Mouse (Mus musculus): ENCODE measurements at regions not wholly inside any gene's neighbourhood (a gene's known extent, or its start where the extent isn't known, plus 50 kb on each side); places are given as distances from the start of the nearest gene placed in this dataset.

DNA sequence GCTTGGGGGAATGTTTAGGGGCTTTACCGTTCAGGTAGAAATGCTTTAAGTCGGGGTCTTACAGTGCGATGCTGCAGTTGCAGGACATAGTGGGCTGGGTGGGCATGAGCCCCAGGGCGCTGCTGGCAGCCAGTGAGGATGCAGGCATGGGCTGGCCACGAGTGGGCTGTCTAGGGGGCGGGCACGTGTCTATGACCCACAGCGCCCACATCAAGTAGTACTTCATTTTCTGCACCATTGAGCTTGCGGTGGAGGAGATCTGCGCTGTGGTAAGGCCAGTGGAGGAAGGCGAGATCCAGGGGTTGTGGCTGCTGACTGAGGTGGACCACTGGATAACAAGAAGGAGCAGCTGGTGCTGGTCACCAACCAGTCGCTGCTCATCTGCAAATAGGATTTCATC is 52.4 kb upstream of the Olfr291 start:
- no peak for DNase-seq

DNA sequence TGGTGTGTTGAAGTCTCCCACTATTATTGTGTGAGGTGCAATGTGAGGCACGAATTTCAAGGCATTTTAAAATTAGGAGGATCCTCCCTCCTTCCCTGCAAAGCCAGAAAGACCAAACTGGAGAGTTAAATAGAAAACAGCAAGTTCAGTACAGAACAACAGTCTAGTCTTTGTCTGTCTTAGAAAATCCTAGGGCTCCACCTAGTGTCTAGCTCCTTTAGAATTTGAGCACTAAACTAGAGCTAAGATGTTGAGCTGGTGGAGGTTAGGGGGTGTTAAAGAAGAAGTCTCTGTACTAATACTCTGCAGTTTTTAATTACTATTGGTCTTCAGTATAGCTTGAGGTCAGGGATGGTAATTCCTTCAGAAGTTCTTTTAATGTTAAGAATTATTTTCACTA is 58.7 kb upstream of the Olfr291 start:
- DNase-seq: no peak

DNA sequence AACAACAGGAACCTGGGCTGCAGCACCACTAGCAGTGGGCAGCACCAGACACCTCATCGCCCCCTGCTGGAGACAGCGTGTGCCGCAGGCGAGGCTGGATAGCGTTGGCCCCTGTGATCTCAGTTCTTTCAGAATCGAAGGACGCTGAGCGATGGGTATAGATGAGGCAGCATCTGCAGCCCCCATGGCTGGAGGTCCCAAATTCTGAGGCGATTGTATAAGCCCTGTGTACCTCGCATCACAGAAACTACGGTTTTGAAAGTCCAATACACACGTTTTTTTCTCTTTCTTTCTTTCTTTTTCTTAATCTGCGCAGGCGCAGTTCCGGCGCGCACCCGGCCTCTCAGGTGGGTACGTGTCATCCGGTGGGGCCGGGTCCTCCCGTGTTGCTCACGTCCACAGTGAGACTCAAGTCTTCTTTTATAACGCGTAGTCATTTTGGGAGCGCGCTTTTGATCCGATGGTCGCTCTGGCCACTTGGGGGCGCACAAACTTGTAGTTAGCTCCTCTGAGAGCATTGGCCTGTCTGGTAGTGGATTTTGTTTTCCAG is 74.0 kb upstream of the Olfr291 start:
- DNase-seq: peak; percentile 61 to 84

DNA sequence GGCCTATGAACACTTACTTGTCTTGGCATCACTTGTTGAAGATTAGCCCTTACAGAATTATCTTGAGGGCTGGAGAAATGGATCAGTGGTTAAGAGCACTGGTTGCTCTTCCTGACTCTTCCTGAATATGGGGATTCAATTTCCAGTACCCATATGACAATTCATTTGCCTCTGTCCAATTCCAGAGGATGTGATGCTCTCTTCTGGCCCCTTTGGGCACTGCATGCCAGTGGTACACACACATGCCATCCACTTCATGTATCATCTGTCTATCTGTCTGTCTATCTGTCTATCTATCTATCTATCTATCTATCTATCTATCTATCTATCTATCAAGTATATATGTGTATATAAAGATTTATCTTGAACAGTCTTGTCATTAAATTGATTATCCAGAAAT is 75.7 kb upstream of the Olfr291 start:
- DNase-seq: no peak

DNA sequence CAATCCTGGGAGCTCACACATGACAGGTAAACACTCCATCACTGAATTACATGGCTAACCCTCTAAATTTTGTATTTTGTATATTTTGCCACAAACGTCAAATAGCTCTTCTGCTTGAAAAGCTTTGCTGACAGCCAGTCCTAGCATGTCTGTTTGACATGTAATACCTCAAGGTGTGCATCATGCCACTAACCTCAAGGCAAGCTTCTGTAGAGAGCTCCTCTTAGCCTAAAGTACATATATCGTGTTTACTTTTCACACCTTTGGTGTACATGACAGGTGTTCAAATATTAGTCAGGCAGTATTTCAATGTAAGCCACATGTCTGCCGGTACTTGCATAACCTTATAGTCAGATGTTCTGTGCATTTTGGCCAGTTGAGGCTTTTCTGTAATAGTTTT is 66.5 kb upstream of the Zfand6 start:
- no peak for DNase-seq

DNA sequence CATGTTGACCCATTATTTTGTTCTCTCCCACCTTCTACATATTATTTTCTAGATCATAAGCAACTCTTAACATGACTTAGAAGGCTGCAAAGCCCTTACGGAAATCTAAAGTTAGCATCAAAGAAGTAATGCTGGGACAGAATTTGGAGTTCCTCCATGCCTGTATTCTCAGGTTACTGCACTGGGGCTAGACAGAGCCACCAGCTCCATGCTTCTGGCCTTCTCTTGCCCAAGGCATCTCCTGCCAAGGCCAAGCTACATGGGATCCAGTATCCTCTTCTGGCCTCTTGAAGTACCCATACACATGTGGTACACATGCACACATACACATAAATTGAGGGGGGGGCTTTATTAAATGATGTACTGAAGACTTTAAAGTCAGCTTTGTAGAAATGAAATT is 63.6 kb upstream of the Zfand6 start:
- DNase-seq: no peak

DNA sequence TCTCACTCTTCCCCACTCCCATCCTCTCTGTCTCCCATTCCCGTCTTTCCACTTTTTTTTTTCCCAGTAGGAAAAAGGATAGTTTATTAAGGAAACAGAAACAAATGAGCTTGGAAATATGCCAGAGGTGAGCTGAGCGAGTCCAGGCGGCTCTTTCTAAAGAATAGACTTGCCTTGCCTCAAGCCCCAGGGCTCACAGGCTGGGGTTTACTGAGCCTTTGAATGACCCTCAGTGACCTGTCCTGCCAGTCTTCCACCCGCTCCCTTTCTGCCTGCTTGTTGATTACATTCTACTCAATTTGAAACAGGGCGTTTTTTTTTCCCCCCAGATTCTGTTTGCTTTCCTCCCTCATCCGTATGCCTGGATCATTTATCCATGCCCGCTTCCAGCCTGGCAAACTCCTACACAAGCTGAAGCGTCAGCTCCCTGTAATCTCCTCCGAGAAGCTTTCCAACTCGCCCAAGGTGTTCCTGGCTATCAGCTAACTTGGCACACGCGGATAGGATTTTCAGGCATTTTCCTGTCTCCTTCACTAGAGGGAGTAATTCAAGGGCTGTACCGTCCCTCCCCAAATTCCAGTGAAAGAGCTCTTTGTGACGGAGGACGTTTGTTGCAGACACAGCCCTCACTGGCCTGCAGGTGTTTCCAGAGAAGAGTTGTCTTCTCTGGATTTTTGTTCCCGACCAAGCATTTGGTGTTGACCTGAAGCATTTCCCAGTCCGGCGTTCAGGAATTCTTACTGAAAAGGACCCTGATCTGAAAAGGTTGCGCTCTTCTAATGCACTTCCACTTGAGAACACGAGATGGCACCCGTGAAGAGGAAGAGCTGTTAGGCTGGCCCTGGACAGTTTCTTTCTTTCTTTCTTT is 59.9 kb upstream of the Zfand6 start:
- DNase-seq: peak in 1 of 2 experiments; percentile 49

DNA sequence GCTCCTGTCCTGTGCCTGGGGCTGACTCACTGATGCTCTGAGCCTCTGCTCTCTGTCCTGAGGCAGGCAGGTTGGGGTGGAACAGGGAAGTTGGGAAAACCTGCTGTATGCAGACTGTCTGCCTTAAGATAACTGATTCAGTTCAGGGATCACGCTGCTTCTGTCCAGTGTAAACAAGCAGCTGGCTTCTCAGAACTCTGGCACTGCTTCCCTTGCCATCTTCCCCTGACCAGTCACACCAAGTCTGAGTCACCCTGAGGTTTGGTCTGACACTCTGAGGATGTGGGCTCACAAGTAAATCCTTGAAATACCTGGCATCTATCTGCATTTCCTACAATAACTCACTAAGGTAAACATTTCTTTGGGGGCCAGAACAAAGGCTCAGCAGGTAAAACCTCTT is 58.1 kb upstream of the Zfand6 start:
- no peak for DNase-seq

DNA sequence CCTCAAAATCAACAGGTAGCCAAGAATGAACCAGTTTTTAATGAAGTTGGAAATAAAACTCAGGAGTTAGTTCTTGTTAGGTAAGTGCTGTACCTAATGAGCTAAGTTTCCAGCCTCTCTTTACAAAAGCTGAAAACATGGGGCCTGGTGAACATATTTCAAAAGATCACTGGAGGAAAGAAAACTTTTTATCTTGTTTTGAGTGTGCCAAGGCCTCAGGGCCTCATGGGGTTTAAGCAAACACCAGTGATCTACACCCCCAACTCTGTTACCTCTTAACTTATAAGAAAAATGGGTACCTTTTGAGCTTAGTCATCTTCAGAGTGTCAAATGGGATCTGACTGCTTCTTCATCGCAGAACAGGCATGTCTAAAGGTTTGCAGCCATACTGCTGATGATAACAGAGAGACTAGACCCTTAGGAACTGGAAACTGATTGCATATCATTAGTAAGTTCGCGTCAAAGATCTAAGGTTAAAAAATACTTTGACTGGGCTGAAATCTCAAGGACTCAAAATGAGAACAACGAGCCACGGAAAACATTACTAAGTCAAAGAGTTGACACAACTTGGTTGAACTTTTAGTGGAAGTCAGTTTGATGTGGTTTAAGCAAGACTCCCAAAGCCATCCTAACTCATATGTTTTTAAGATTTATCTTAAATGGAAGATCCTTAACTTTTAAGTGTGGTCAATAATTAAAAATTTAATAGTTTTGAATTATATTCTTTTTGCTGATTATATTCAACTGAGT is 54.7 kb upstream of the Zfand6 start:
- no peak for DNase-seq

DNA sequence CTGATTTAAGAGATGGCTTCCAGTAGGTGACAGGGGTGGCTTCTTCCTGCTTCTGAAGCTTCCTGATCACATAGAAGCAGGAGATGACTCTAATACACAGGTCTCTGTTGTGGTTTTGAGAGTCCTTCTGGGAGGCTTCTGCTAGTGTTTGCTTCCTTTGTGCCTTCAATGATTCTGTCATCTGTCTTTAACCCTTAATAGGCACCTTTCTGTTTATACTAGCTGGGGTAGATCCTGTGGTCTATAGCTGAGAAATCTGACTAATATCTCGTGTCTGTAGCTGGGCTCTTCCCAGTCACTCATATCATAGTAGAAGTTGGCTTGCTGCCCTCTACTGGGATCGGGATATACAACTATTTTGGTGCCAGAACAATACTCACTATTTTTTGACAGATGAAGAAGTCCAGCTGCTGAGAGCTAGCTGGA is 50.2 kb upstream of the Zfand6 start:
- DNase-seq: no peak

All from spleen, adult 18-20 months (tissue).